Mouse (Mus musculus) ES-Bruce4 (cell line): ENCODE data around the gene Akap17b.

Experiments used
- CTCF ChIP-seq: IDR thresholded peaks from one replicate; pipeline ENCODE4 v1.8.1; 2011; ENCODE audit warnings: low read depth, low read length
- EP300 ChIP-seq: IDR thresholded peaks from 2 replicates; pipeline ENCODE4 v1.6.1; 2011; ENCODE audit warnings: low read depth, low read length; ENCODE audit not compliant: insufficient read depth
- POLR2A ChIP-seq: IDR thresholded peaks from one replicate; pipeline ENCODE4 v1.8.1; 2011; ENCODE audit warnings: low read length; ENCODE audit not compliant: insufficient read depth

- TF ChIP-seq CTCF, result no peak
- TF ChIP-seq POLR2A, result no peak
- TF ChIP-seq EP300, result no peak
Observed at GRCm38 (mm10) chrX:36640046-36640445, 5.1 kb downstream of the Akap17b start.
